Mouse (Mus musculus) erythroblast, embryonic 14.5 days (primary cell): ENCODE results near the gene Spats2l.

Experiments
- GATA1 ChIP-seq: IDR thresholded peaks from 2 replicates; pipeline ENCODE4 v1.6.1; 2012; ENCODE audit warnings: low read length, inconsistent platforms, mixed read lengths
- TAL1 ChIP-seq: IDR thresholded peaks from 3 replicates; pipeline ENCODE4 v1.6.1; 2012; ENCODE audit warnings: low read length, inconsistent platforms, mixed read lengths

DNA sequence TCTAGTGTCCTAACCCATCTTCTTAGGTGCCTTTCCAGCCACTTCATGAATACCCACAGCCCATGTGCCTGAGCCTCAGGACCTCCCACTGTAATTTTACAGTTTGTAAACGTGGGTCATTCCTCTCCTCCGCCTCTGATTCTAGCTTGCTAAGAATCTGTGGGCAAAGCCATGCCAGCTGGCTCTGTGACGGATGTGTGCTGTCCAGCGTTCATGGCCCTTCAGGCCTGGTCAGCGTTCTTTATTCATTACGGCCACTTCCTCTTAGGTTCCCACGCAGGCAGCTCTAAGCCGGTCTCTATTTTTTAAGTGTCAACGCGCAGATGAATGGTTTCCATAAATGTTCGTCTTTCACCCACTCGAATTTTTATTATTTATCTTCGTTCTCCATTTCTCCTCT is 94.7 kb downstream of the Spats2l start:
- TF ChIP-seq TAL1 (no peak), GATA1 (no peak)
